Mouse (Mus musculus): ENCODE measurements around the gene Rsph1. TPM values are rescaled to one million over a fixed set of nuclear protein-coding genes. Genes with fewer than 3 reads are reported as not detected.

The Rsph1 gene
- polyA plus RNA-seq, 1 experiment from 2014 or later, result 6.9 TPM

- Histone ChIP-seq H3K4me3 (no peak overlapping the region), H3K9ac (no peak overlapping the region), H3K4me1 (0 out of 2 replicates have a peak, but pooled peaks cover 10% of the 10 kb centered on the region), H3K4me2 (replicated peaks) (no peak overlapping the region), H3K27ac (no peak overlapping the region), H3K36me3 (no peaks in the 10 kb centered on the region), H3K27me3 (no peaks in the 10 kb centered on the region), H3K9me3 (replicated peaks) (no peaks in the 10 kb centered on the region)
- ATAC-seq (ENCODE audit: low FRiP score), result no peak
- 80% methylated on average over 7 of the region's 7 CpGs for WGBS
Measured at GRCm38 (mm10) chr17:31260430-31260829, 16.8 kb downstream of the Rsph1 start.

DNA sequence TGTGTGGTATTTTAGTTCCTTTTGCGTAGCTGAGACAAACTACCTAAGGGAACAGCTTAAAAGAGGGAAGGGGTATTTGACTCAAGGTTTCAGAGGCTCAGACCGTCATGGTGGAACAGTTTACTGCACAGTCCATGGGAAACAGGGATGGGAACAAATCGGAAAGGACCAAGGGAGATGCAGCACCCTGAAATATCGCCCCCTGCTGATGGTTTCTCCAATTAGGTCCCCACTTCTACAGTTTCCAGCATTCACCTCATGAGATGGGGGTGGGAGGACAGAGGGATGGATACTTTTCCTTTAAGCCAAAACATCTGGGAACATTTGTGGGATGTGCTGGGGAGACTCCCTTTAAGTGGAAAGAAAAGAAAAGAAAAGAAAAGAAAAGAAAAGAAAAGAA is 17.4 kb downstream of the Rsph1 start:
- H3K4me2 ChIP-seq (replicated peaks), result no peak overlapping the region
- H3K27ac ChIP-seq, result no peak overlapping the region
- no peaks in the 10 kb centered on the region for H3K36me3 ChIP-seq
- H3K4me3 ChIP-seq, result no peak overlapping the region
- no peaks in the 10 kb centered on the region for H3K9me3 ChIP-seq (replicated peaks)
- WGBS, result 75% methylated on average over 4 of the region's 4 CpGs
- H3K27me3 ChIP-seq, result no peaks in the 10 kb centered on the region
- 0 out of 2 replicates have a peak, but pooled peaks cover 5% of the 10 kb centered on the region for H3K4me1 ChIP-seq
- no peak overlapping the region for H3K9ac ChIP-seq
- no peak for ATAC-seq (ENCODE audit: low FRiP score)

DNA sequence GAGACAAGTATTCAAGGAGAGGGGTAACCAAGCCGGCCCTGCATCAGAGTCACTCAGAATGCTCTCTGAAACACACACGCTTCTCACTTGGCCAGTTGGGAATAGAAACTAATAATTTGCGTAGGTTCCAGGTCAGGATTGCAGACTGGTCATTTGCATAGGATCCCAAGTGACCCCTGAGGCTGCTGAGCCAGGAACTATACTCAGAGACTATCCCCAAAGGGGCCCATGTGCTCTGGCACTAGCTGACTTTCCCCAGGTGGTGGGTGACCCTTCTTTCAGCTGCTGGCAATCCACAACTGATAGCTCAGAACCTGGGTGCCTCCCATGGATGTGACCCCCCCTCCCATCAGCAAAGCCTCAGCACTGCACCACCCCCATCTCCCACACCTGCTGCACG is 18.0 kb downstream of the Rsph1 start:
- H3K9ac ChIP-seq, result no peak overlapping the region
- H3K27ac ChIP-seq, result no peak overlapping the region
- H3K4me3 ChIP-seq, result no peak overlapping the region
- H3K27me3 ChIP-seq, result no peaks in the 10 kb centered on the region
- no peaks in the 10 kb centered on the region for H3K36me3 ChIP-seq
- 57% methylated on average over 4 of the region's 4 CpGs for WGBS
- ATAC-seq (ENCODE audit: low FRiP score), result no peak
- H3K9me3 ChIP-seq (replicated peaks), result no peaks in the 10 kb centered on the region
- H3K4me2 ChIP-seq (replicated peaks), result no peak overlapping the region
- 0 out of 2 replicates have a peak, but pooled peaks cover 4% of the 10 kb centered on the region for H3K4me1 ChIP-seq

- no peak overlapping the region for H3K9ac ChIP-seq
- H3K4me1 ChIP-seq, result 0 out of 2 replicates have a peak, but pooled peaks cover 4% of the 10 kb centered on the region
- H3K27ac ChIP-seq, result no peak overlapping the region
- 86% methylated on average over 9 of the region's 9 CpGs for WGBS
- no peak overlapping the region for H3K4me2 ChIP-seq (replicated peaks)
- no peaks in the 10 kb centered on the region for H3K36me3 ChIP-seq
- no peaks in the 10 kb centered on the region for H3K27me3 ChIP-seq
- H3K9me3 ChIP-seq (replicated peaks), result no peaks in the 10 kb centered on the region
- ATAC-seq (ENCODE audit: low FRiP score), result no peak
- H3K4me3 ChIP-seq, result no peak overlapping the region
Measured at GRCm38 (mm10) chr17:31258310-31258865, 18.8 kb downstream of the Rsph1 start.

DNA sequence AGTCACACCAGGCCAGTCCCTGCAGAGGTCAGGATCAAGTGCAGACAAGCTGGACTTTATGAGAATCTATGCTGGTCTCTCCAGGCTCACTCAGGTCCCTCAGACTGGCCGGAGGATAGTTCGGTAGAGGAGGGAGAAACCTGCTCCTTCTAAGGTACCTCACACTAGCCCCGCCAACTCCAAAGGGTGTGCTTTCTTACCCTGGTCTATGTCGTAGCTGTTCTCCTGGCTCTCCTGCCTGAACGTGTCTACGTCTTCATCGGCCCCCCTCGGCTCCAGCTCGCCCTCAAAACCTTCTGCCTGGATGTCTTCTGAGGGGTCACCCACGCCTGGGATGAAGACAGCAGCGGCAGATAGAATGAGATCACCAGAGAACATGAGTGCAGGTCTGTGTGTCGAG is 19.3 kb downstream of the Rsph1 start:
- H3K4me3 ChIP-seq, result no peak overlapping the region
- no peak overlapping the region for H3K9ac ChIP-seq
- no peaks in the 10 kb centered on the region for H3K36me3 ChIP-seq
- 0 out of 2 replicates have a peak, but pooled peaks cover 4% of the 10 kb centered on the region for H3K4me1 ChIP-seq
- ATAC-seq (ENCODE audit: low FRiP score), result no peak
- no peak overlapping the region for H3K27ac ChIP-seq
- WGBS, result 92% methylated on average over 12 of the region's 12 CpGs
- H3K9me3 ChIP-seq (replicated peaks), result no peaks in the 10 kb centered on the region
- no peak overlapping the region for H3K4me2 ChIP-seq (replicated peaks)
- no peaks in the 10 kb centered on the region for H3K27me3 ChIP-seq

- Histone ChIP-seq H3K9ac (no peak overlapping the region), H3K4me2 (replicated peaks) (no peak overlapping the region), H3K4me1 (0 out of 2 replicates have a peak, but pooled peaks cover 4% of the 10 kb centered on the region), H3K27ac (no peak overlapping the region), H3K27me3 (no peaks in the 10 kb centered on the region), H3K36me3 (no peaks in the 10 kb centered on the region), H3K4me3 (no peak overlapping the region), H3K9me3 (replicated peaks) (no peaks in the 10 kb centered on the region)
- no peak for ATAC-seq (ENCODE audit: low FRiP score)
- WGBS, result 94% methylated on average over 1 of the region's 1 CpGs
Measured at GRCm38 (mm10) chr17:31257149-31257548, 20.0 kb downstream of the Rsph1 start.

DNA sequence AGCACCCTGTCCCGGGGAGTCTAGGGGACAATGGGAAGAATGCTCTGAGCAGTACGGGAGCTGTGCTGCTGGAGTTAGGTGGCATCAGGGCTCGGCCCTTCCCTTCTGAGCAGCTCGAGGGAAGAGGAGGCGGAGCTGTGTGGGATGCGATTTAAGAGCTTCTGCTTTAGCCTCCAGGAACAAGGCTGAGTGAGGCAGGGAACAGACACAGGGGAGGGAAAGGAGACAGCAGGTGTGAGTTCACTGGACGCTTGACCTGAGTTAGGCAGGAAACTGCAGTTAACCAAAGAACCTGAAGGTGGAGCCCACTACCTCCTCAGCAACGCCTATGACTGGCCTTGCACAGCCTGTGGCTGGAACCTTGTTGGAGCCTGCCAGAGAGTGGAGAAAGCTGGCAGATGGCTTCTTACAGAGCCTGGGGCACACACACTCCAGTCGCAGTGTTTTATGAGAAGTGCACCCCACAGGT is 22.7 kb downstream of the Rsph1 start:
- no peaks in the 10 kb centered on the region for H3K36me3 ChIP-seq
- no peaks in the 10 kb centered on the region for H3K9me3 ChIP-seq (replicated peaks)
- no peak overlapping the region for H3K9ac ChIP-seq
- H3K4me2 ChIP-seq (replicated peaks), result peak overlapping the region; percentile 18; the same call in 1 of the 2 replicates
- no peak overlapping the region for H3K4me3 ChIP-seq
- ATAC-seq (ENCODE audit: low FRiP score), result peak; percentile 69
- H3K4me1 ChIP-seq, result 0 out of 2 replicates have a peak, but pooled peaks cover 4% of the 10 kb centered on the region
- H3K27me3 ChIP-seq, result no peaks in the 10 kb centered on the region
- WGBS, result 11% methylated on average over 9 of the region's 9 CpGs
- no peak overlapping the region for H3K27ac ChIP-seq

- Histone ChIP-seq H3K27me3 (no peaks in the 10 kb centered on the region), H3K4me1 (0 out of 2 replicates have a peak, but pooled peaks cover under 1% of the 10 kb centered on the region), H3K4me3 (no peak overlapping the region), H3K9me3 (replicated peaks) (no peaks in the 10 kb centered on the region), H3K36me3 (no peaks in the 10 kb centered on the region), H3K4me2 (replicated peaks) (no peak overlapping the region), H3K27ac (no peak overlapping the region), H3K9ac (no peak overlapping the region)
- ATAC-seq (ENCODE audit: low FRiP score), result no peak
- 64% methylated on average over 5 of the region's 5 CpGs for WGBS
Measured at GRCm38 (mm10) chr17:31253951-31254350, 23.2 kb downstream of the Rsph1 start.

- Histone ChIP-seq H3K36me3 (no peaks in the 10 kb centered on the region), H3K27ac (no peak overlapping the region; the same call in 1 of the 2 replicates), H3K4me3 (no peak overlapping the region), H3K9me3 (replicated peaks) (no peaks in the 10 kb centered on the region), H3K9ac (no peak overlapping the region), H3K27me3 (no peaks in the 10 kb centered on the region), H3K4me1 (no peaks in the 10 kb centered on the region), H3K4me2 (replicated peaks) (no peak overlapping the region)
- ATAC-seq (ENCODE audit: low FRiP score), result no peak
- WGBS, result 30% methylated on average over 5 of the region's 5 CpGs
Measured at GRCm38 (mm10) chr17:31247144-31247543, 30.0 kb downstream of the Rsph1 start.

GRCm38 (mm10) chr17:31245321-31245720 is 31.9 kb downstream of the Rsph1 start:
- Histone ChIP-seq H3K4me3 (no peak overlapping the region), H3K9me3 (replicated peaks) (no peaks in the 10 kb centered on the region), H3K27ac (no peak overlapping the region), H3K27me3 (no peaks in the 10 kb centered on the region), H3K9ac (no peak overlapping the region), H3K4me2 (replicated peaks) (no peak overlapping the region), H3K4me1 (no peaks in the 10 kb centered on the region), H3K36me3 (no peaks in the 10 kb centered on the region)
- WGBS, result 87% methylated on average over 5 of the region's 5 CpGs
- ATAC-seq (ENCODE audit: low FRiP score), result no peak

- Histone ChIP-seq H3K4me1 (no peaks in the 10 kb centered on the region), H3K36me3 (no peaks in the 10 kb centered on the region), H3K9ac (no peak overlapping the region), H3K9me3 (replicated peaks) (no peaks in the 10 kb centered on the region), H3K27me3 (no peaks in the 10 kb centered on the region), H3K4me2 (replicated peaks) (no peak overlapping the region), H3K4me3 (no peak overlapping the region), H3K27ac (no peak overlapping the region)
- ATAC-seq (ENCODE audit: low FRiP score), result no peak
- 0% methylated on average over 1 of the region's 1 CpGs for WGBS
Measured at GRCm38 (mm10) chr17:31242764-31243163, 34.4 kb downstream of the Rsph1 start.

GRCm38 (mm10) chr17:31241156-31241555 is 36.0 kb downstream of the Rsph1 start:
- H3K4me2 ChIP-seq (replicated peaks), result no peak overlapping the region
- WGBS, result 90% methylated on average over 8 of the region's 8 CpGs
- H3K4me1 ChIP-seq, result no peaks in the 10 kb centered on the region
- no peaks in the 10 kb centered on the region for H3K9me3 ChIP-seq (replicated peaks)
- no peak for ATAC-seq (ENCODE audit: low FRiP score)
- H3K4me3 ChIP-seq, result no peak overlapping the region
- H3K27me3 ChIP-seq, result no peaks in the 10 kb centered on the region
- H3K27ac ChIP-seq, result no peak overlapping the region
- no peak overlapping the region for H3K9ac ChIP-seq
- no peaks in the 10 kb centered on the region for H3K36me3 ChIP-seq
